Mouse (Mus musculus) spleen, adult 10 weeks (tissue): ENCODE measurements around the gene Ablim2. TPM values are rescaled to one million over a fixed set of nuclear protein-coding genes. Genes with fewer than 3 reads are reported as not detected.

Source experiments
- polyA plus RNA-seq: library from polyadenylated mRNA; stranded (reverse); fragments of 350-450 nt; fragmentation: Illumina TruSeq; extraction: RNeasy Lipid Tissue Mini Kit (QIAGEN cat#74804); gene quantifications from one replicate; pipeline ENCODE4 v1.2.3, GENCODE M21; 2015; ENCODE audit warnings: low replicate concordance; ENCODE audit not compliant: insufficient read depth

Gene Ablim2
- polyA plus RNA-seq: 1.1 TPM

GRCm38 (mm10) chr5:35757639-35758001, at the start of gene Ablim2:
Ablim2 (plus strand) TSS chr5:35757880.

GRCm38 (mm10) chr5:35739536-35740278, 18.0 kb upstream of the Ablim2 start, which contains the start of gene Sh3tc1:
Sh3tc1 (minus strand) TSS chr5:35739987.

GRCm38 (mm10) chr5:35893093-35893804, 135.6 kb downstream of the Ablim2 start, which contains the start of gene Afap1:
Afap1 (plus strand) TSS chr5:35893319.

Other genes starting within 250 kb of the Ablim2 start
- 0.10 TPM for gene Cpz, start 232.2 kb upstream of the Ablim2 start, polyA plus RNA-seq
- gene Trmt44, start 182.8 kb upstream of the Ablim2 start, polyA plus RNA-seq: 5.8 TPM
- gene Acox3, start 174.8 kb upstream of the Ablim2 start, polyA plus RNA-seq: 80.6 TPM
- 6.5 TPM for gene Htra3, start 78.1 kb upstream of the Ablim2 start, polyA plus RNA-seq
- gene Sh3tc1, start 17.9 kb upstream of the Ablim2 start, polyA plus RNA-seq: 3.2 TPM
- 5.2 TPM for gene Afap1, start 135.4 kb downstream of the Ablim2 start, polyA plus RNA-seq